Mouse (Mus musculus) retina, postnatal 1 day (tissue): ENCODE measurements around the gene Gm10800.
"Not testable (repeated sequence)": the region's sequence is repeated elsewhere in the genome, so short reads cannot be mapped to it uniquely, and the experiment has no call there.

Experiments
- DNase-seq: peaks from one replicate; pipeline ENCODE4 v3.0.0-alpha.2; 2012

The Gm10800 gene

DNA sequence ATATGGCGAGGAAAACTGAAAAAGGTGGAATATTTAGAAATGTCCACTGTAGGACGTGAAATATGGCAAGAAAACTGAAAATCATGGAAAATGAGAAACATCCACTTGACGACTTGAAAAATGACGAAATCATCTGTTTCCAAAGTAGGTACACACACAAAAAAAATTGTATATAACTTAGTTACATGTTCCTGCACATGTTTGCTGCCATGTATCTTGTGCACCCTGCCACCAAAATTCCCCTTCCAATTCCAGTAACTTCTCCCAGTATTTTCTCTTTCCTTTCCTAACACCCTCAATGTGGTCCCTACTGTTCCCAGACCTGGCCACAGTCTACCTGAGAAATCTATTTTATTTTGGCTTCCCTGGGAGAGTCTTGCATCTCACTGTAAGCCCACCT lies at the start of gene Gm10800:
Gene Gm10800 (minus strand): TSS at position 101 of the 400 bp plus-strand sequence.
- DNase-seq: not testable (repeated sequence)

DNA sequence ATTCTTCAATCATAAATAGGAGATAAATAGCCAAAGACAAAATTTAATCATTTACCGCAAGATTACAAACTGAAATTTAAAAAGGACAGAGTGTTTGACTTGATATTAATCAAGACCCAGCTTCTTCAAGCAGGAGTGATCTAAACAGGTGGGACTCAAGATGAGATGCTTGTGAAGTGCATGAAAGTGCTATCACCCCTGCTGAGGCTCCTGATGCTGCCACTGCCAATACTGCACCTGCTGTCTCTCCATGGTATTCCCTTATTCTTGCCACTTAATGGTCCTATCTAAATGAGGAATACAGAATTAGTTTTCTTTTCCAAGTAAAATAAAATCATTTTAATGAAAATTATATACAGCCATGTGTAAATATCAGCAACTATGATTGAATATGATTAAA lies 30.4 kb upstream of the Gm10800 start:
- DNase-seq: no peak

DNA sequence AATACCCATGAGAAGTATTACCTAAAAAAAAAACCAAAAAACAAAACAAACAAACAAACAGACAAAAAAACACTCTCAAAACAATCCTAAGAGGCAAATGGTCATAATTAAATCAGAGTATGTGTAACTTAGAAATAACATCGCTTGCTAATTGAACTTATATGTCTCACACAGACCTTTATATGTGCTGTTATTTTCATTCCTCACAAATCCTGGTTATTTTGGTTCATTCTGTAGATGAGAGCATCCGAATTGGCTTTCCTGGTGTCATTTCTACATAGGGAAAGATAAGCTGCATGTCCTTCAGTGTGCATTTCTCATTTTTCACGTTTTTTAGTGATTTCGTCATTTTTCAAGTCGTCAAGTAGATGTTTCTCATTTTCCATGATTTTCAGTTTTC lies 5.2 kb downstream of the Gm10800 start, which contains the start of gene Gm10801:
Gene Gm10801 (plus strand): TSS at position 301 of the 400 bp plus-strand sequence.
- DNase-seq: not testable (repeated sequence)
